Mouse (Mus musculus): Measurements from ENCODE around the gene Rab34. TPM values are rescaled to one million over a fixed set of nuclear protein-coding genes. Genes with fewer than 3 reads are reported as not detected.

Rab34 gene
- total and polyA plus RNA-seq, 2 experiments from 2014 or later, result 37.1 to 55.1 TPM

GRCm38 (mm10) chr11:78193113-78193512 is 4.9 kb downstream of the Rab34 start, which contains the start of gene Proca1:
Proca1 (plus strand) TSS chr11:78193392.
- Histone ChIP-seq H3K9ac (replicated peaks; ENCODE audit: low read depth, low read length) (no peak within 1 kb of the TSS), H3K4me1 (ENCODE audit: control insufficient read depth, insufficient read depth) (peaks cover 6% of the 10 kb centered on the region; the same call in 1 of the 2 replicates), H3K9me3 (replicated peaks; ENCODE audit: control insufficient read depth, low read length) (no peaks in the 10 kb centered on the region), H3K27ac (ENCODE audit: low read depth) (no peak within 1 kb of the TSS), H3K36me3 (replicated peaks; ENCODE audit: control insufficient read depth, insufficient read depth, low read length) (peaks cover 20% of the 10 kb centered on the region), H3K27me3 (ENCODE audit: control insufficient read depth, insufficient read depth, low read length) (no peaks in the 10 kb centered on the region), H3K4me2 (ENCODE audit: low read depth, low read length) (peak within 1 kb of the TSS; percentile 69; the same call in 1 of the 2 replicates), H3K4me3 (ENCODE audit: low read depth, low read length) (no peak within 1 kb of the TSS; the same call in 1 of the 2 replicates)
- no peak for TF ChIP-seq CTCF (IDR thresholded peaks at IDR 0.05; ENCODE audit: low read depth)
- no peak for TF ChIP-seq EP300 (IDR thresholded peaks at IDR 0.05; ENCODE audit: low read depth)
- WGBS, result 43% methylated on average over 1 of the region's 1 CpGs
- DNase-seq (ENCODE audit: low spot score), result no peak
- no peak for ATAC-seq (ENCODE audit: insufficient read depth, low read depth)

GRCm38 (mm10) chr11:78194411-78195100 is 6.3 kb downstream of the Rab34 start:
- peak; percentile 68 for ATAC-seq (ENCODE audit: insufficient read depth, low read depth)
- Histone ChIP-seq H3K27ac (ENCODE audit: low read depth) (no peak overlapping the region), H3K9ac (replicated peaks; ENCODE audit: low read depth, low read length) (peak overlapping the region; percentile 40), H3K4me3 (ENCODE audit: low read depth, low read length) (peak overlapping the region; percentile 55), H3K36me3 (replicated peaks; ENCODE audit: control insufficient read depth, insufficient read depth, low read length) (peaks cover 20% of the 10 kb centered on the region), H3K9me3 (replicated peaks; ENCODE audit: control insufficient read depth, low read length) (no peaks in the 10 kb centered on the region), H3K27me3 (ENCODE audit: control insufficient read depth, insufficient read depth, low read length) (no peaks in the 10 kb centered on the region), H3K4me1 (ENCODE audit: control insufficient read depth, insufficient read depth) (peaks cover 6% of the 10 kb centered on the region; the same call in 1 of the 2 replicates), H3K4me2 (ENCODE audit: low read depth, low read length) (peak overlapping the region; percentile 69)
- TF ChIP-seq CTCF (IDR thresholded peaks at IDR 0.05; ENCODE audit: low read depth) (no peak), EP300 (IDR thresholded peaks at IDR 0.05; ENCODE audit: low read depth) (no peak)
- WGBS, result 6% methylated on average over 30 of the region's 30 CpGs
- DNase-seq (ENCODE audit: low spot score), result peak; percentile 54

GRCm38 (mm10) chr11:78195101-78195863 is 7.1 kb downstream of the Rab34 start:
- DNase-seq (ENCODE audit: low spot score), result no peak
- Histone ChIP-seq H3K9me3 (replicated peaks; ENCODE audit: control insufficient read depth, low read length) (no peaks in the 10 kb centered on the region), H3K36me3 (replicated peaks; ENCODE audit: control insufficient read depth, insufficient read depth, low read length) (peaks cover 20% of the 10 kb centered on the region), H3K4me1 (ENCODE audit: control insufficient read depth, insufficient read depth) (peaks cover 6% of the 10 kb centered on the region; the same call in 1 of the 2 replicates), H3K4me3 (ENCODE audit: low read depth, low read length) (peak overlapping the region; percentile 55), H3K27me3 (ENCODE audit: control insufficient read depth, insufficient read depth, low read length) (no peaks in the 10 kb centered on the region), H3K9ac (replicated peaks; ENCODE audit: low read depth, low read length) (peak overlapping the region; percentile 40), H3K27ac (ENCODE audit: low read depth) (no peak overlapping the region; the same call in 1 of the 2 replicates), H3K4me2 (ENCODE audit: low read depth, low read length) (peak overlapping the region; percentile 69)
- WGBS, result 47% methylated on average over 23 of the region's 23 CpGs
- ATAC-seq (ENCODE audit: insufficient read depth, low read depth), result no peak
- TF ChIP-seq CTCF (IDR thresholded peaks at IDR 0.05; ENCODE audit: low read depth) (no peak), EP300 (IDR thresholded peaks at IDR 0.05; ENCODE audit: low read depth) (no peak)

GRCm38 (mm10) chr11:78202372-78202771 is 14.1 kb downstream of the Rab34 start:
- Histone ChIP-seq H3K27me3 (ENCODE audit: control insufficient read depth, insufficient read depth, low read length) (no peaks in the 10 kb centered on the region), H3K27ac (ENCODE audit: low read depth) (no peak overlapping the region), H3K4me2 (ENCODE audit: low read depth, low read length) (no peak overlapping the region), H3K36me3 (replicated peaks; ENCODE audit: control insufficient read depth, insufficient read depth, low read length) (peaks cover 28% of the 10 kb centered on the region), H3K9ac (replicated peaks; ENCODE audit: low read depth, low read length) (no peak overlapping the region), H3K4me1 (ENCODE audit: control insufficient read depth, insufficient read depth) (no peaks in the 10 kb centered on the region), H3K4me3 (ENCODE audit: low read depth, low read length) (no peak overlapping the region), H3K9me3 (replicated peaks; ENCODE audit: control insufficient read depth, low read length) (no peaks in the 10 kb centered on the region)
- ATAC-seq (ENCODE audit: insufficient read depth, low read depth) (no peak), DNase-seq (ENCODE audit: low spot score) (no peak)
- WGBS, result 91% methylated on average over 3 of the region's 3 CpGs
- TF ChIP-seq CTCF (IDR thresholded peaks at IDR 0.05; ENCODE audit: low read depth) (no peak), EP300 (IDR thresholded peaks at IDR 0.05; ENCODE audit: low read depth) (no peak)

GRCm38 (mm10) chr11:78204287-78204686 is 16.1 kb downstream of the Rab34 start:
- H3K36me3 ChIP-seq (replicated peaks; ENCODE audit: control insufficient read depth, insufficient read depth, low read length), result peaks cover 47% of the 10 kb centered on the region
- H3K4me3 ChIP-seq (ENCODE audit: low read depth, low read length), result no peak overlapping the region
- no peak overlapping the region for H3K27ac ChIP-seq (ENCODE audit: low read depth)
- WGBS, result 66% methylated on average over 6 of the region's 6 CpGs
- H3K27me3 ChIP-seq (ENCODE audit: control insufficient read depth, insufficient read depth, low read length), result no peaks in the 10 kb centered on the region
- no peaks in the 10 kb centered on the region for H3K4me1 ChIP-seq (ENCODE audit: control insufficient read depth, insufficient read depth)
- DNase-seq (ENCODE audit: low spot score) (no peak), ATAC-seq (ENCODE audit: insufficient read depth, low read depth) (no peak)
- no peak overlapping the region for H3K4me2 ChIP-seq (ENCODE audit: low read depth, low read length)
- TF ChIP-seq EP300 (IDR thresholded peaks at IDR 0.05; ENCODE audit: low read depth) (no peak), CTCF (IDR thresholded peaks at IDR 0.05; ENCODE audit: low read depth) (no peak)
- H3K9ac ChIP-seq (replicated peaks; ENCODE audit: low read depth, low read length), result no peak overlapping the region
- no peaks in the 10 kb centered on the region for H3K9me3 ChIP-seq (replicated peaks; ENCODE audit: control insufficient read depth, low read length)

Data from heart, postnatal 0 days (tissue).